In genomic region chr13:83064727-83065126, GRCm38 (mm10) we compare ENCODE assay signal across 9 mouse cellular contexts.
DNase-seq lines count a peak whose midpoint lies in the region; ATAC-seq lines count a peak whose summit lies in the region.
"Had no signal": no experiment of that assay in that cellular context is flagged by ENCODE, and none has a peak within 500 bp of the region (broad histone marks: within the 10 kb centered on the region; RNA-seq: fewer than 3 reads in every experiment).

No protein-coding gene starts in this region.

- no peak overlapping the region for H3K27ac ChIP-seq in kidney, embryonic 14.5 days (ENCODE audit: low read depth, low read length)
- peak overlapping the region; percentile 85 for H3K27ac ChIP-seq in macrophage
- H3K27ac ChIP-seq in hindbrain, embryonic 14.5 days = no peak overlapping the region
- H3K27ac ChIP-seq in intestine, embryonic 16.5 days (ENCODE audit: low read length) = no peak overlapping the region
- H3K27ac ChIP-seq: embryonic facial prominence, embryonic 15.5 days had no signal

- no peaks in the 10 kb centered on the region for H3K4me1 ChIP-seq in kidney, embryonic 14.5 days (ENCODE audit: control insufficient read depth, insufficient read depth, low read length)
- H3K4me1 ChIP-seq in hindbrain, embryonic 14.5 days (replicated peaks; ENCODE audit: control insufficient read depth, insufficient read depth, low read length) = no peaks in the 10 kb centered on the region
- H3K4me1 ChIP-seq in intestine, embryonic 16.5 days (ENCODE audit: control insufficient read depth, insufficient read depth, low read length) = no peaks in the 10 kb centered on the region
- H3K4me1 ChIP-seq: embryonic facial prominence, embryonic 15.5 days had no signal

- WGBS in kidney, embryonic 14.5 days = 74% methylated on average over 5 of the region's 5 CpGs
- WGBS in macrophage (ENCODE audit: missing documents) = 9% methylated on average over 5 of the region's 5 CpGs
- 85% methylated on average over 5 of the region's 5 CpGs for WGBS in hindbrain, embryonic 14.5 days
- 60% methylated on average over 5 of the region's 5 CpGs for WGBS in intestine, embryonic 16.5 days

- DNase-seq in kidney, postnatal 36 days = peak; percentile 13 to 14
- peak; percentile 61 for DNase-seq in adrenal gland, postnatal 10 days
- peak; percentile 2 for DNase-seq in gonadal fat pad, adult 2 months (ENCODE audit: low read depth)
- DNase-seq in hindbrain, embryonic 14.5 days (ENCODE audit: low spot score) = no peak
- no peak for DNase-seq in cerebellum, postnatal 25 days

- no peaks in the 10 kb centered on the region for H3K27me3 ChIP-seq in kidney, embryonic 14.5 days (ENCODE audit: control insufficient read depth, insufficient read depth, low read length)
- no peaks in the 10 kb centered on the region for H3K27me3 ChIP-seq in hindbrain, embryonic 14.5 days (ENCODE audit: control insufficient read depth, insufficient read depth, low read length)
- H3K27me3 ChIP-seq in intestine, embryonic 16.5 days (replicated peaks; ENCODE audit: control insufficient read depth, insufficient read depth, low read length) = no peaks in the 10 kb centered on the region
- H3K27me3 ChIP-seq: embryonic facial prominence, embryonic 15.5 days had no signal

- no peaks in the 10 kb centered on the region for H3K79me2 ChIP-seq in macrophage (ENCODE audit: inconsistent target)

- H3K9ac ChIP-seq in kidney, embryonic 14.5 days (ENCODE audit: low read depth, low read length) = no peak overlapping the region
- H3K9ac ChIP-seq in hindbrain, embryonic 14.5 days = no peak overlapping the region
- H3K9ac ChIP-seq in intestine, embryonic 16.5 days (ENCODE audit: low read depth, low read length) = no peak overlapping the region
- H3K9ac ChIP-seq: embryonic facial prominence, embryonic 15.5 days had no signal

- no peaks in the 10 kb centered on the region for H3K9me3 ChIP-seq in kidney, embryonic 14.5 days (ENCODE audit: control insufficient read depth, low read length)
- no peaks in the 10 kb centered on the region for H3K9me3 ChIP-seq in hindbrain, embryonic 14.5 days (ENCODE audit: control insufficient read depth, low read length)
- H3K9me3 ChIP-seq in intestine, embryonic 16.5 days (ENCODE audit: control insufficient read depth, low read length) = no peaks in the 10 kb centered on the region
- H3K9me3 ChIP-seq: embryonic facial prominence, embryonic 15.5 days had no signal

- no peak overlapping the region for H3K4me2 ChIP-seq in kidney, embryonic 14.5 days (replicated peaks; ENCODE audit: low read depth, low read length)
- no peak overlapping the region for H3K4me2 ChIP-seq in hindbrain, embryonic 14.5 days (replicated peaks)
- H3K4me2 ChIP-seq in intestine, embryonic 16.5 days (ENCODE audit: low read depth, low read length) = no peak overlapping the region
- H3K4me2 ChIP-seq: embryonic facial prominence, embryonic 15.5 days had no signal

- H3K4me3 ChIP-seq in kidney, embryonic 14.5 days (ENCODE audit: low read length) = no peak overlapping the region
- H3K4me3 ChIP-seq in macrophage (ENCODE audit: inconsistent target) = no peak overlapping the region
- H3K4me3 ChIP-seq in hindbrain, embryonic 14.5 days (replicated peaks; ENCODE audit: low read length) = no peak overlapping the region
- no peak overlapping the region for H3K4me3 ChIP-seq in intestine, embryonic 16.5 days (ENCODE audit: low read length)
- H3K4me3 ChIP-seq: embryonic facial prominence, embryonic 15.5 days had no signal

- no peak for ATAC-seq in kidney, embryonic 14.5 days (ENCODE audit: low FRiP score, low TSS enrichment)
- no peak for ATAC-seq in hindbrain, embryonic 14.5 days (ENCODE audit: low FRiP score)
- no peak for ATAC-seq in intestine, embryonic 16.5 days

- H3K36me3 ChIP-seq in kidney, embryonic 14.5 days (ENCODE audit: control insufficient read depth, insufficient read depth, low read length) = no peaks in the 10 kb centered on the region
- no peaks in the 10 kb centered on the region for H3K36me3 ChIP-seq in macrophage (ENCODE audit: inconsistent target)
- no peaks in the 10 kb centered on the region for H3K36me3 ChIP-seq in hindbrain, embryonic 14.5 days (replicated peaks; ENCODE audit: control insufficient read depth, insufficient read depth)
- no peaks in the 10 kb centered on the region for H3K36me3 ChIP-seq in intestine, embryonic 16.5 days (ENCODE audit: control insufficient read depth, insufficient read depth, low read length)
- H3K36me3 ChIP-seq: embryonic facial prominence, embryonic 15.5 days had no signal

Comparison
In these comparisons a context has a peak if more than half of its experiments do, and no peak if none do; other contexts are left out.
1. DNase-seq: peak in kidney, postnatal 36 days (2 of 2), adrenal gland, postnatal 10 days (single experiment) and gonadal fat pad, adult 2 months (single experiment); none in hindbrain, embryonic 14.5 days (single experiment) and cerebellum, postnatal 25 days (0 of 2).